Mouse (Mus musculus): ENCODE results near the gene Gm28551. TPM values are rescaled to one million over a fixed set of nuclear protein-coding genes. Genes with fewer than 3 reads are reported as not detected.

Gm28551 gene
- polyA plus RNA-seq (2012; rRNA removed) = not detected in 2 replicates

GRCm38 (mm10) chr1:53352327-53353261 is at the start of gene Gm28551, which contains the start of the genes Asdurf and Asnsd1:
Gm28551 (minus strand) TSS chr1:53352667.
Asdurf (minus strand) TSS chr1:53352619.
Asnsd1 (minus strand) TSS chr1:53352752.

GRCm38 (mm10) chr1:53312989-53313967 is 39.2 kb downstream of the Gm28551 start, which contains the start of gene Osgepl1:
Osgepl1 (plus strand) TSS chr1:53313624.

GRCm38 (mm10) chr1:53296581-53297383 is 55.7 kb downstream of the Gm28551 start, which contains the start of the genes Pms1, Ormdl1 and Gm28778:
Pms1 (minus strand) TSS chr1:53297018.
Ormdl1 (plus strand) TSS chr1:53297095.
Gm28778 (plus strand) TSS chr1:53297111.

Other genes starting within 250 kb of the Gm28551 start
- not detected in 2 replicates for gene 1700019A02Rik, start 165.0 kb downstream of the Gm28551 start, polyA plus RNA-seq (2012; rRNA removed)
- 1.5 and 1.7 TPM in 2 replicates for gene Pms1, start 55.6 kb downstream of the Gm28551 start, polyA plus RNA-seq (2012; rRNA removed)
- gene Ormdl1, start 55.6 kb downstream of the Gm28551 start, polyA plus RNA-seq (2012; rRNA removed) = 3.3 and 6.4 TPM in 2 replicates
- gene Gm28778, start 55.6 kb downstream of the Gm28551 start, polyA plus RNA-seq (2012; rRNA removed) = 19.3 and 29.3 TPM in 2 replicates
- 1.6 and 3.5 TPM in 2 replicates for gene Osgepl1, start 39.0 kb downstream of the Gm28551 start, polyA plus RNA-seq (2012; rRNA removed)
- gene Asdurf, start within 50 bp of the Gm28551 start, polyA plus RNA-seq (2012; rRNA removed) = not detected in 2 replicates
- gene Asnsd1, start 85 bp upstream of the Gm28551 start, polyA plus RNA-seq (2012; rRNA removed) = 1.8 and 2.7 TPM in 2 replicates